Mouse (Mus musculus): ENCODE results near the gene Tmem169. TPM values are rescaled to one million over a fixed set of nuclear protein-coding genes. Genes with fewer than 3 reads are reported as not detected.

Gene Tmem169
- polyA plus RNA-seq, 1 experiment = 0.05 TPM

GRCm38 (mm10) chr1:72284539-72284938, 370 bp downstream of the Tmem169 start:
- Histone ChIP-seq H3K4me3 (replicated peaks; ENCODE audit: extremely low read depth, low read depth, low read length) (no peak overlapping the region), H3K4me1 (ENCODE audit: control insufficient read depth, insufficient read depth, low read length) (no peaks in the 10 kb centered on the region)
- no peak for TF ChIP-seq CTCF (IDR thresholded peaks at IDR 0.05; ENCODE audit: insufficient read depth, low read length)
- TF ChIP-seq POLR2A (IDR thresholded peaks at IDR 0.05; ENCODE audit: borderline replicate concordance, extremely low read depth, low read depth, low read length) = no peak
- DNase-seq = no peak
- 8% methylated on average over 5 of the region's 5 CpGs for WGBS

GRCm38 (mm10) chr1:72286904-72287303, 2.7 kb downstream of the Tmem169 start:
- no peak for DNase-seq
- Histone ChIP-seq H3K4me3 (replicated peaks; ENCODE audit: extremely low read depth, low read depth, low read length) (no peak overlapping the region), H3K4me1 (ENCODE audit: control insufficient read depth, insufficient read depth, low read length) (no peaks in the 10 kb centered on the region)
- 36% methylated on average over 5 of the region's 5 CpGs for WGBS
- TF ChIP-seq CTCF (IDR thresholded peaks at IDR 0.05; ENCODE audit: insufficient read depth, low read length) = no peak
- TF ChIP-seq POLR2A (IDR thresholded peaks at IDR 0.05; ENCODE audit: borderline replicate concordance, extremely low read depth, low read depth, low read length) = no peak

GRCm38 (mm10) chr1:72287893-72288292, 3.7 kb downstream of the Tmem169 start:
- TF ChIP-seq POLR2A (IDR thresholded peaks at IDR 0.05; ENCODE audit: borderline replicate concordance, extremely low read depth, low read depth, low read length) (no peak), CTCF (IDR thresholded peaks at IDR 0.05; ENCODE audit: insufficient read depth, low read length) (no peak)
- 69% methylated on average over 4 of the region's 4 CpGs for WGBS
- Histone ChIP-seq H3K4me3 (replicated peaks; ENCODE audit: extremely low read depth, low read depth, low read length) (no peak overlapping the region), H3K4me1 (ENCODE audit: control insufficient read depth, insufficient read depth, low read length) (no peaks in the 10 kb centered on the region)
- DNase-seq = no peak

GRCm38 (mm10) chr1:72288527-72289150, 4.5 kb downstream of the Tmem169 start:
- no peak overlapping the region for H3K4me3 ChIP-seq (replicated peaks; ENCODE audit: extremely low read depth, low read depth, low read length)
- no peaks in the 10 kb centered on the region for H3K4me1 ChIP-seq (ENCODE audit: control insufficient read depth, insufficient read depth, low read length)
- 84% methylated on average over 4 of the region's 4 CpGs for WGBS
- TF ChIP-seq POLR2A (IDR thresholded peaks at IDR 0.05; ENCODE audit: borderline replicate concordance, extremely low read depth, low read depth, low read length) (no peak), CTCF (IDR thresholded peaks at IDR 0.05; ENCODE audit: insufficient read depth, low read length) (no peak)
- DNase-seq = no peak

GRCm38 (mm10) chr1:72290896-72291295, 6.7 kb downstream of the Tmem169 start:
- no peak for TF ChIP-seq POLR2A (IDR thresholded peaks at IDR 0.05; ENCODE audit: borderline replicate concordance, extremely low read depth, low read depth, low read length)
- 91% methylated on average over 4 of the region's 4 CpGs for WGBS
- DNase-seq = no peak
- H3K4me1 ChIP-seq (ENCODE audit: control insufficient read depth, insufficient read depth, low read length) = no peaks in the 10 kb centered on the region
- no peak overlapping the region for H3K4me3 ChIP-seq (replicated peaks; ENCODE audit: extremely low read depth, low read depth, low read length)

GRCm38 (mm10) chr1:72291421-72291820, 7.3 kb downstream of the Tmem169 start:
- Histone ChIP-seq H3K4me1 (ENCODE audit: control insufficient read depth, insufficient read depth, low read length) (no peaks in the 10 kb centered on the region), H3K4me3 (replicated peaks; ENCODE audit: extremely low read depth, low read depth, low read length) (no peak overlapping the region)
- no peak for DNase-seq
- TF ChIP-seq POLR2A (IDR thresholded peaks at IDR 0.05; ENCODE audit: borderline replicate concordance, extremely low read depth, low read depth, low read length) (no peak), CTCF (IDR thresholded peaks at IDR 0.05; ENCODE audit: insufficient read depth, low read length) (no peak)
- WGBS = 96% methylated on average over 4 of the region's 4 CpGs

- TF ChIP-seq POLR2A (IDR thresholded peaks at IDR 0.05; ENCODE audit: borderline replicate concordance, extremely low read depth, low read depth, low read length) (no peak), CTCF (IDR thresholded peaks at IDR 0.05; ENCODE audit: insufficient read depth, low read length) (no peak)
- no peak overlapping the region for H3K4me3 ChIP-seq (replicated peaks; ENCODE audit: extremely low read depth, low read depth, low read length)
- no peaks in the 10 kb centered on the region for H3K4me1 ChIP-seq (ENCODE audit: control insufficient read depth, insufficient read depth, low read length)
- WGBS = 83% methylated on average over 2 of the region's 2 CpGs
- DNase-seq = no peak
Observed at GRCm38 (mm10) chr1:72291925-72292324, 7.8 kb downstream of the Tmem169 start.

GRCm38 (mm10) chr1:72293869-72294663, 9.9 kb downstream of the Tmem169 start:
- no peak for DNase-seq
- TF ChIP-seq POLR2A (IDR thresholded peaks at IDR 0.05; ENCODE audit: borderline replicate concordance, extremely low read depth, low read depth, low read length) (no peak), CTCF (IDR thresholded peaks at IDR 0.05; ENCODE audit: insufficient read depth, low read length) (no peak)
- H3K4me3 ChIP-seq (replicated peaks; ENCODE audit: extremely low read depth, low read depth, low read length) = no peak overlapping the region
- H3K4me1 ChIP-seq (ENCODE audit: control insufficient read depth, insufficient read depth, low read length) = no peaks in the 10 kb centered on the region
- WGBS = 57% methylated on average over 4 of the region's 4 CpGs

- 70% methylated on average over 8 of the region's 8 CpGs for WGBS
Observed at GRCm38 (mm10) chr1:72295746-72296145, 11.6 kb downstream of the Tmem169 start.

GRCm38 (mm10) chr1:72301845-72302244, 17.7 kb downstream of the Tmem169 start:
- Histone ChIP-seq H3K4me1 (ENCODE audit: control insufficient read depth, insufficient read depth, low read length) (no peaks in the 10 kb centered on the region), H3K4me3 (replicated peaks; ENCODE audit: extremely low read depth, low read depth, low read length) (no peak overlapping the region)
- WGBS = 88% methylated on average over 1 of the region's 1 CpGs
- no peak for DNase-seq
- no peak for TF ChIP-seq CTCF (IDR thresholded peaks at IDR 0.05; ENCODE audit: insufficient read depth, low read length)

More at GRCm38 (mm10) chr1:72295746-72296145, 11.6 kb downstream of the Tmem169 start:
- Histone ChIP-seq H3K4me3 (replicated peaks; ENCODE audit: extremely low read depth, low read depth, low read length) (no peak overlapping the region), H3K4me1 (ENCODE audit: control insufficient read depth, insufficient read depth, low read length) (no peaks in the 10 kb centered on the region)
- DNase-seq = no peak
- no peak for TF ChIP-seq CTCF (IDR thresholded peaks at IDR 0.05; ENCODE audit: insufficient read depth, low read length)
- no peak for TF ChIP-seq POLR2A (IDR thresholded peaks at IDR 0.05; ENCODE audit: borderline replicate concordance, extremely low read depth, low read depth, low read length)

Measured in lung, adult 2 months (tissue).